Mouse (Mus musculus) intestine, embryonic 14.5 days (tissue): ENCODE data around the gene Gm11444. TPM values are rescaled to one million over a fixed set of nuclear protein-coding genes. Genes with fewer than 3 reads are reported as not detected.

Experiments used
- ATAC-seq: fragments of 200-750 bp; cut with Nextera tagmentation; replicated peaks from 2 replicates; pipeline ENCODE4 v1.8.0; 2017; ENCODE audit warnings: low read depth, moderate number of reproducible peaks, moderate TSS enrichment, moderate library complexity; ENCODE audit not compliant: low FRiP score, low TSS enrichment
- DNase-seq: peaks from one replicate; pipeline ENCODE4 v3.0.0-alpha.2; 2018; ENCODE audit warnings: low spot score
- H3K27ac ChIP-seq: fragments of 300-500 bp; sonication (generic); 2 replicates; pipeline ENCODE4 v1.5.1; 2014; ENCODE audit warnings: low read depth, mild to moderate bottlenecking, control low read depth
- H3K27me3 ChIP-seq: fragments of 300-500 bp; sonication (generic); replicated peaks from 2 replicates; pipeline ENCODE4 v1.6.1; 2014; ENCODE audit warnings: low read length, control low read depth; ENCODE audit not compliant: control insufficient read depth, insufficient read depth
- H3K36me3 ChIP-seq: fragments of 300-500 bp; sonication (generic); 2 replicates; pipeline ENCODE4 v1.6.1; 2014; ENCODE audit warnings: low read length, control low read depth; ENCODE audit not compliant: control insufficient read depth, insufficient read depth
- H3K4me1 ChIP-seq: fragments of 300-500 bp; sonication (generic); replicated peaks from 2 replicates; pipeline ENCODE4 v1.6.1; 2014; ENCODE audit warnings: low read length, control low read depth, mixed read lengths; ENCODE audit not compliant: control insufficient read depth, insufficient read depth
- H3K4me2 ChIP-seq: fragments of 300-500 bp; sonication (generic); 2 replicates; pipeline ENCODE4 v1.6.1; 2014; ENCODE audit warnings: low read length
- H3K4me3 ChIP-seq: fragments of 300-500 bp; sonication (generic); 2 replicates; pipeline ENCODE4 v1.5.1; 2014; ENCODE audit warnings: low read depth, low read length, control low read depth, mixed read lengths
- H3K9ac ChIP-seq: fragments of 300-500 bp; sonication (generic); 2 replicates; pipeline ENCODE4 v1.6.1; 2014; ENCODE audit warnings: mild to moderate bottlenecking, low read length
- H3K9me3 ChIP-seq: fragments of 300-500 bp; sonication (generic); 2 replicates; pipeline ENCODE4 v1.6.1; 2016; ENCODE audit warnings: low read length, control low read depth; ENCODE audit not compliant: control insufficient read depth
- WGBS: fragments of 180-500 bp; shearing (Covaris S2); extraction: QIAGEN DNeasy Blood & Tissue Kit; methylation state at CpG from one replicate; pipeline ENCODE4 v1.1.7; 2014; 5-methylcytosine and 5-hydroxymethylcytosine counted together
- polyA plus RNA-seq: library from polyadenylated mRNA; unstranded; fragments of >200 nt; fragmentation: Nextera tagmentation; extraction: Ambion mirVana; gene quantifications from 2 replicates; pipeline ENCODE4 v1.2.1, GENCODE M21; 2014

Gm11444 gene
- polyA plus RNA-seq, 1 experiment from 2014 or later, result not detected

DNA sequence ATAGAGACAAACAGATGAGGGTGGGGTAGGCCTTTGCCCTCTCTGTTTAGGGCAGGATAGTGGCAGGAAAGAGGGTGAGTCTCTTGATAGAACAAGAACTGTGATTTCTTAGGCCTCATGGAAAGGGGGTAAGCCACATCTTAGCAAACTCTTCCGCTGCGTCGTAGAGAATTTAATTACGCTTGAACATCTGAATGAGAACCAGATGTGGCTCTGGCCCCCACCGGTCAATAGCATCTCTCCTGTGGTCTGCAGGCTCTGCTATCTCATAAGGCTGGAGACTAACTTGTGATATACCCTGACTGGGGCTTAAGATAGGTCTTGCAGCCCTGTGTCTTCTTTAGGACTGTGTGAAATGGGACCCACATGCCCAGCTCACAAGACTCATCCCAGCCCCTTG, 33.7 kb downstream of the Gm11444 start:
- Histone ChIP-seq H3K4me1 (peaks cover 9% of the 10 kb centered on the region), H3K9me3 (no peaks in the 10 kb centered on the region), H3K36me3 (no peaks in the 10 kb centered on the region), H3K27me3 (no peaks in the 10 kb centered on the region), H3K4me3 (no peak overlapping the region), H3K9ac (no peak overlapping the region), H3K27ac (no peak overlapping the region), H3K4me2 (no peak overlapping the region)
- DNase-seq (no peak), ATAC-seq (no peak)
- 84% methylated on average over 5 of the region's 5 CpGs for WGBS

DNA sequence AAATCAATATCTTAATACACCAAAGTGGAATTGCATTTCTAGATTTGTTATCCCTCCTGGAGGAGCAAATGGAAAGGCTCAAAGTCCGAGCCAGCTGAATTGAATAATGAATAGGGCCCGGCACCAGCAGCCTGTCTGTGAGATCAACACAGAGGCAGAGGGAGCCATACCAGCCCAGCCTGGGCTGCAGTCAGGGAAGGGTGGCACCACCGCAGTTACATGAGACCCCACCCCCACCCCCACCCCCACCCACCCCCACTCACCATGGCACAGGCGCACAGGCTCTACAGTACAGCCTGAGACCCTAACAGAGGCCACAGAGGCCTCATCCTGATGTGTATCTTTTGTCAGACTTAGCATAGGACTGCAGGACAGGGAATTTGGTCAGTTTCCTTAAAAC, 35.5 kb downstream of the Gm11444 start:
- DNase-seq, result no peak
- Histone ChIP-seq H3K9me3 (no peaks in the 10 kb centered on the region), H3K4me3 (no peak overlapping the region), H3K27me3 (no peaks in the 10 kb centered on the region), H3K9ac (no peak overlapping the region), H3K4me1 (peaks cover 9% of the 10 kb centered on the region), H3K36me3 (no peaks in the 10 kb centered on the region), H3K4me2 (no peak overlapping the region), H3K27ac (no peak overlapping the region)
- WGBS, result 33% methylated on average over 4 of the region's 4 CpGs
- ATAC-seq, result peak; percentile 67

DNA sequence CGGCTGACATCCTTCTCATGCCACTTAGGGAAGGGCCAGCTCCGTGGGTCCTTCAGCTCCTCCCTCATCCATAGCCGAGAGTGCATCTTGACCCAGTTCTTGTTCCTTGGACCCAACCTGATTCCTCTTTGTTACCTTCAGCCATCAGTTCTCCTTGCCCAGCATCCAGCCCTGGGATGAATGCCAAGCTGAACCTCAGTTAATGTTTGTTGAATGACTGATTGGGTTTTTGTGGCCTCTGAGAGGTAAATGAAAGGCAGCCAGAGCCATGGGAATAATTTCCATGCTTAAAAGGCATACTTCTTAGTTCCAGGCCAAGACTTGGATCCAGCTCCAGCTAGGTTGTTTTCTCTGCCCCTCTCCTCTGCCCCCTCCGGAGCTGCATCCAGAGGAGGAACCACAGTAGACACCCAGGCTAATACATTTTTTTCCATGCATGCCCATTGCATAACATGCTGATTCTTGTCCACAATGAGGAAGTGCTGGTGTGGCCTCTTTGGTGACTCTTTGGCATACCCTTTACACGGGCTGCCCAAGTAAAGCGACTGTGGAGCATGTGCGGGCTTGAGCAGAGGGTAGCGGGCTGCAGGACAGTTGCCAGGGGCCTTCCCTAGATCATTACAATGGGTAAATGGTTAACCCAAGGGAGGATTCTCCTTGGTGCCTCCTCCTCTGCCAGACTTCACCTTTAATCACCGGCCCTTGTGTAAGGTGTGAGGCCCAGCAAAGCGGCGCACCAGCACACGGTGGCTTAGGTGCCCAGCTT, 37.7 kb downstream of the Gm11444 start:
- Histone ChIP-seq H3K4me3 (no peak overlapping the region), H3K27ac (no peak overlapping the region), H3K27me3 (no peaks in the 10 kb centered on the region), H3K4me2 (no peak overlapping the region), H3K4me1 (peaks cover 9% of the 10 kb centered on the region), H3K36me3 (no peaks in the 10 kb centered on the region), H3K9ac (no peak overlapping the region), H3K9me3 (no peaks in the 10 kb centered on the region)
- DNase-seq (no peak), ATAC-seq (no peak)
- 79% methylated on average over 12 of the region's 12 CpGs for WGBS

- Histone ChIP-seq H3K9ac (no peak overlapping the region), H3K27ac (no peak overlapping the region), H3K4me3 (no peak overlapping the region), H3K27me3 (no peaks in the 10 kb centered on the region), H3K4me1 (peaks cover 9% of the 10 kb centered on the region), H3K36me3 (no peaks in the 10 kb centered on the region), H3K9me3 (no peaks in the 10 kb centered on the region), H3K4me2 (no peak overlapping the region)
- DNase-seq (no peak), ATAC-seq (no peak)
- 91% methylated on average over 5 of the region's 5 CpGs for WGBS
Observed at GRCm38 (mm10) chr11:85811676-85812075, 38.5 kb downstream of the Gm11444 start.

- DNase-seq (no peak), ATAC-seq (no peak)
- H3K4me3 ChIP-seq, result no peak overlapping the region
- H3K9me3 ChIP-seq, result no peaks in the 10 kb centered on the region
- peaks cover 9% of the 10 kb centered on the region for H3K4me1 ChIP-seq
- no peak overlapping the region for H3K4me2 ChIP-seq
- WGBS, result 73% methylated on average over 4 of the region's 4 CpGs
- H3K9ac ChIP-seq, result no peak overlapping the region
- H3K27ac ChIP-seq, result no peak overlapping the region
- H3K36me3 ChIP-seq, result no peaks in the 10 kb centered on the region
- no peaks in the 10 kb centered on the region for H3K27me3 ChIP-seq
Observed at GRCm38 (mm10) chr11:85811229-85811628, 38.9 kb downstream of the Gm11444 start.

GRCm38 (mm10) chr11:85807353-85807752, 42.8 kb downstream of the Gm11444 start:
- no peak overlapping the region for H3K4me3 ChIP-seq
- no peaks in the 10 kb centered on the region for H3K9me3 ChIP-seq
- no peaks in the 10 kb centered on the region for H3K27me3 ChIP-seq
- H3K4me2 ChIP-seq, result no peak overlapping the region
- DNase-seq (no peak), ATAC-seq (no peak)
- H3K9ac ChIP-seq, result no peak overlapping the region
- H3K27ac ChIP-seq, result no peak overlapping the region
- H3K4me1 ChIP-seq, result no peaks in the 10 kb centered on the region
- whole genome bisulfite sequencing, result 69% methylated on average over 11 of the region's 11 CpGs
- no peaks in the 10 kb centered on the region for H3K36me3 ChIP-seq

GRCm38 (mm10) chr11:85805779-85806178, 44.4 kb downstream of the Gm11444 start:
- Histone ChIP-seq H3K9me3 (no peaks in the 10 kb centered on the region), H3K4me1 (no peaks in the 10 kb centered on the region), H3K27me3 (no peaks in the 10 kb centered on the region), H3K27ac (no peak overlapping the region), H3K4me3 (no peak overlapping the region), H3K9ac (no peak overlapping the region), H3K36me3 (no peaks in the 10 kb centered on the region), H3K4me2 (no peak overlapping the region)
- 80% methylated on average over 1 of the region's 1 CpGs for whole genome bisulfite sequencing
- ATAC-seq (no peak), DNase-seq (no peak)

- no peaks in the 10 kb centered on the region for H3K36me3 ChIP-seq
- no peak overlapping the region for H3K4me3 ChIP-seq
- no peak overlapping the region for H3K27ac ChIP-seq
- WGBS, result 58% methylated on average over 5 of the region's 5 CpGs
- H3K4me2 ChIP-seq, result no peak overlapping the region
- ATAC-seq, result no peak
- peaks cover 8% of the 10 kb centered on the region; the same call in 1 of the 2 replicates for H3K4me1 ChIP-seq
- H3K9ac ChIP-seq, result no peak overlapping the region
- 0 out of 2 replicates have a peak, but pooled peaks cover 6% of the 10 kb centered on the region for H3K27me3 ChIP-seq
- H3K9me3 ChIP-seq, result no peaks in the 10 kb centered on the region
- DNase-seq, result no peak
Observed at GRCm38 (mm10) chr11:85804048-85804447, 46.1 kb downstream of the Gm11444 start.

DNA sequence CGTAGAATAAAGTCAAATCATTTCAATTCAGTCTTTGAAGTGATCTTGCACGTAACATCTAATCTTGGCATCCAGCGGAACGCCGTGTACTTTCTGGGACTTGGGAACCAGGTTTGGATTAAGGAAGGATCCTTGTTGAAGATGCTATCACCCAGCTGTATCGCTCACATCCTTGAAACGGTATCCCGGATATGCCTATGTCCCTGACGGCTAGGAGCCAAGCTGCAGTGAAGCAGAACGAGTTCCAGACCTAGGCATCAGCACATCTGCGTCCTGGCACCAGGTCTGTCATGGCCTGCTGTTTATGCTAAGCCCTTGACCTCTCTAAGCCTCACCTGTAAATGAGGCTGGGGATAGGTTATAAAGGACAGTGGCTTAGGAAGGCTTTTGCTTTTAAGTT, 49.8 kb downstream of the Gm11444 start:
- 60% methylated on average over 11 of the region's 11 CpGs for WGBS
- ATAC-seq (no peak), DNase-seq (no peak)
- no peak overlapping the region for H3K4me3 ChIP-seq
- H3K4me1 ChIP-seq, result peaks cover 8% of the 10 kb centered on the region; the same call in 1 of the 2 replicates
- H3K27ac ChIP-seq, result no peak overlapping the region
- no peak overlapping the region for H3K4me2 ChIP-seq
- H3K9ac ChIP-seq, result no peak overlapping the region
- H3K36me3 ChIP-seq, result no peaks in the 10 kb centered on the region
- no peaks in the 10 kb centered on the region for H3K9me3 ChIP-seq
- H3K27me3 ChIP-seq, result 0 out of 2 replicates have a peak, but pooled peaks cover 7% of the 10 kb centered on the region
